Comparison of ENCODE assay signal across 8 mouse cellular contexts in genomic region chr3:103575893-103576641, GRCm38 (mm10). TPM values are rescaled to one million over a fixed set of nuclear protein-coding genes. Genes with fewer than 3 reads are reported as not detected.
DNase-seq lines count a peak whose midpoint lies in the region; ATAC-seq and TF ChIP-seq lines count a peak whose summit lies in the region.

No protein-coding gene starts in this region.

- ATAC-seq in cerebellum, adult (ENCODE audit: insufficient number of reproducible peaks, low FRiP score, low TSS enrichment): peak; percentile 28; the same call in 1 of the 2 replicates
- 0 out of 2 replicates have a peak, but pooled peaks have one; percentile 11 for ATAC-seq in embryonic facial prominence, embryonic 14.5 days (ENCODE audit: low read depth)
- ATAC-seq in neural tube, embryonic 13.5 days (ENCODE audit: low read depth): peak; percentile 41

- H3K9ac ChIP-seq in embryonic facial prominence, embryonic 14.5 days (ENCODE audit: low read depth, low read length): peak overlapping the region; percentile 61
- H3K9ac ChIP-seq in neural tube, embryonic 13.5 days: peak overlapping the region; percentile 82

- no peaks in the 10 kb centered on the region for H3K9me3 ChIP-seq in embryonic facial prominence, embryonic 14.5 days (ENCODE audit: control insufficient read depth, low read length)
- no peaks in the 10 kb centered on the region for H3K9me3 ChIP-seq in limb, embryonic 10.5 days (replicated peaks)
- H3K9me3 ChIP-seq in neural tube, embryonic 13.5 days: no peaks in the 10 kb centered on the region

- no peaks in the 10 kb centered on the region for H3K36me3 ChIP-seq in embryonic facial prominence, embryonic 14.5 days (ENCODE audit: control insufficient read depth, insufficient read depth, low read length)
- H3K36me3 ChIP-seq in limb, embryonic 10.5 days: no peaks in the 10 kb centered on the region
- no peaks in the 10 kb centered on the region for H3K36me3 ChIP-seq in neural tube, embryonic 13.5 days

- peaks cover 74% of the 10 kb centered on the region for H3K27me3 ChIP-seq in embryonic facial prominence, embryonic 14.5 days (replicated peaks; ENCODE audit: control insufficient read depth, insufficient read depth, low read length)
- H3K27me3 ChIP-seq in limb, embryonic 10.5 days (ENCODE audit: low read depth, poor library complexity, severe bottlenecking): peaks cover 86% of the 10 kb centered on the region
- peaks cover 70% of the 10 kb centered on the region for H3K27me3 ChIP-seq in neural tube, embryonic 13.5 days

- DNase-seq in left cerebral cortex, adult 2 months (ENCODE audit: extremely low spot score in 1 of 2, low spot score in 2 of 2): peak; percentile 20 to 25
- DNase-seq in left cerebral cortex, adult 9 months (ENCODE audit: low spot score in 2 of 2): no peak
- DNase-seq in embryonic facial prominence, embryonic 14.5 days (ENCODE audit: low spot score): no peak
- peak; percentile 65 for DNase-seq in limb, embryonic 10.5 days (ENCODE audit: low spot score)
- DNase-seq in layer of hippocampus, adult 8-10 months (ENCODE audit: low spot score in 2 of 2): no peak
- no peak for DNase-seq in urinary bladder, postnatal 25 days (ENCODE audit: low spot score)

- WGBS in embryonic facial prominence, embryonic 14.5 days: under 1% methylated on average over 27 of the region's 69 CpGs
- under 1% methylated on average over 64 of the region's 69 CpGs for WGBS in limb, embryonic 10.5 days
- WGBS in neural tube, embryonic 13.5 days: under 1% methylated on average over 69 of the region's 69 CpGs

- 0 out of 2 replicates have a peak overlapping the region, but pooled peaks have one; percentile 2 for H3K27ac ChIP-seq in left cerebral cortex, adult 2 months
- H3K27ac ChIP-seq in embryonic facial prominence, embryonic 14.5 days (replicated peaks; ENCODE audit: low read depth, low read length): no peak overlapping the region
- H3K27ac ChIP-seq in limb, embryonic 10.5 days: peak overlapping the region; percentile 54
- no peak overlapping the region for H3K27ac ChIP-seq in neural tube, embryonic 13.5 days (replicated peaks)

- H3K4me1 ChIP-seq in embryonic facial prominence, embryonic 14.5 days (ENCODE audit: control insufficient read depth, insufficient read depth, low read length): peaks cover 10% of the 10 kb centered on the region
- H3K4me1 ChIP-seq in limb, embryonic 10.5 days: peaks cover 35% of the 10 kb centered on the region
- peaks cover 63% of the 10 kb centered on the region for H3K4me1 ChIP-seq in neural tube, embryonic 13.5 days (replicated peaks)

- peak overlapping the region; percentile 55 for H3K4me3 ChIP-seq in left cerebral cortex, adult 2 months
- H3K4me3 ChIP-seq in embryonic facial prominence, embryonic 14.5 days (ENCODE audit: low read depth, low read length): peak overlapping the region; percentile 48
- peak overlapping the region; percentile 58 for H3K4me3 ChIP-seq in limb, embryonic 10.5 days
- peak overlapping the region; percentile 58 for H3K4me3 ChIP-seq in neural tube, embryonic 13.5 days

- TF ChIP-seq CTCF in left cerebral cortex, adult 2 months (IDR thresholded peaks at IDR 0.05): no peak; the same call in 1 of the 2 replicates

- peak overlapping the region; percentile 90 for H3K4me2 ChIP-seq in embryonic facial prominence, embryonic 14.5 days (ENCODE audit: low read depth, low read length)
- H3K4me2 ChIP-seq in neural tube, embryonic 13.5 days: peak overlapping the region; percentile 91

- intact Hi-C loops in left cerebral cortex, adult 2 months (cut with DNase I): loop anchor here (5.0 kb wide), 1 partner anchor 161 kb away; the partner anchor contains the start of genes Gm10964 and Olfml3

RNA-seq across cellular contexts. Expression of gene Syt6, which starts 1.0 kb away (rescaled TPM):
- 10 to 100 TPM; 12.4 to 14.4 TPM for total RNA-seq in left cerebral cortex, adult 2 months (2021)
- polyA plus RNA-seq in embryonic facial prominence, embryonic 14.5 days (2014; fragmentation: Nextera tagmentation; extraction: Ambion mirVana): 1.7 and 1.9 TPM in 2 replicates
- polyA plus RNA-seq in limb, embryonic 10.5 days (2016; fragmentation: Nextera tagmentation; extraction: Ambion mirVana): 0.09 and 0.36 TPM in 2 replicates
- 9.3 and 11.8 TPM in 2 replicates for polyA plus RNA-seq in neural tube, embryonic 13.5 days (2015; fragmentation: Nextera tagmentation; extraction: Ambion mirVana)
- total RNA-seq in layer of hippocampus, adult 8-10 months (2022): 1 to 10 TPM; 5.9 to 7.6 (median 6.6) TPM

Comparison
In these comparisons a context has a peak if more than half of its experiments do, and no peak if none do; other contexts are left out.
1. DNase-seq: peak in left cerebral cortex, adult 2 months (2 of 2) and limb, embryonic 10.5 days (single experiment); none in left cerebral cortex, adult 9 months (0 of 2), embryonic facial prominence, embryonic 14.5 days (single experiment), layer of hippocampus, adult 8-10 months (0 of 2) and urinary bladder, postnatal 25 days (single experiment).
2. H3K27ac ChIP-seq: peak in left cerebral cortex, adult 2 months (single experiment) and limb, embryonic 10.5 days (single experiment); none in embryonic facial prominence, embryonic 14.5 days (single experiment) and neural tube, embryonic 13.5 days (single experiment).
3. Peak in every context shown above with its lines, with median percentiles within 50 percentile points of each other: H3K4me3 ChIP-seq and ATAC-seq.